Mouse (Mus musculus) CD4-positive, CD25-positive, alpha-beta regulatory T cell, adult 4 months (primary cell): ENCODE measurements around the gene Ddr1. TPM values are rescaled to one million over a fixed set of nuclear protein-coding genes. Genes with fewer than 3 reads are reported as not detected.
A peak's percentile ranks its signal among the peaks of the same experiment; 100 is the strongest.
"Not testable (repeated sequence)": the region's sequence is repeated elsewhere in the genome, so short reads cannot be mapped to it uniquely, and the experiment has no call there.

Experiments used
- ATAC-seq: one replicate; pipeline ENCODE4 v1.8.0; 2017
- polyA plus RNA-seq, 2 experiments: library from polyadenylated mRNA; unstranded; fragments of 100-300 nt; shearing (Covaris generic); gene quantifications; one replicate each; pipeline ENCODE4 v1.2.1; 2017

The Ddr1 gene
- under 1 TPM; 0.65 TPM for polyA plus RNA-seq

DNA sequence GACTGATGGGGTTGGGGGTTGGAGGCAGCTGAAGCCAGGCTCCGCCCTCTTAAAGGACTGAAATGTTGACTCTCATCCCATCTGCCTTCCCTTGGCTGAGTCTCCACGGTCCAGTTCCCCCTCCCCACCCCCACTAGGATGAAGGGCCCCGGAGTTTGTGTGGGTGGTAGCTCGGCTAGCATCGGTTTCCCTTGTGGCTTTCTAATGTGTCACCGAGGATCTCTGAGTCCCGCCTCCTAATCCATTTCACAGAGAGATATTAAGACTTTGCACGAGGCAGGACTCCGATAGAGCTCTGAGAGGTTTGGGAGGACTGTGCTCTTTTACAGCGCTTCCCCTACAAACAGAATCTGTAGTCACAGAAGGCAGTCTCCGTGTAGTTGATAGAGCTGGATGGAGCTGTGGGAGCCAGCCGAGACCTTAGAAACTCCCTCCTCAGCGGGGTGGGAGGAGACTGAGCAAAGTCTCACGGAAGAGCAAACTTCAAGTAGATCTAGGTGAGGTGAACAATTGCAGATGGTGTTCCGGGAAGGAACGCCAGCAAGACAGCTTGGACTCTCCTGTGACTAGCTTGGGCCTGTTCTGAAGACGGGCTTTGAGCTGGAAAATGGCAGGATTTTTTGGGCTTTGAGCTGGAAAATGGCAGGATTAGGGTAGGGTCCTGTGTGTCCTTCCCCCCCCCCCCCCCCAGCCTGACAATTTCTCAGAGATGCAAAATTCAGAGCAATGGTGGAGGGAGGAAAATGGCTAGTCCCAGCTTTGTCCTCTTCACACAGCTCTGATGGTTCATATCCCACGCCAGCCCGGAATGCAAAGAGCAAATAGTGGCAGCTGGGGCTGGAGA, at the start of gene Ddr1:
Ddr1 (minus strand) TSS at position 1 of the 844 bp plus-strand sequence.
- peak; percentile 63 for ATAC-seq

DNA sequence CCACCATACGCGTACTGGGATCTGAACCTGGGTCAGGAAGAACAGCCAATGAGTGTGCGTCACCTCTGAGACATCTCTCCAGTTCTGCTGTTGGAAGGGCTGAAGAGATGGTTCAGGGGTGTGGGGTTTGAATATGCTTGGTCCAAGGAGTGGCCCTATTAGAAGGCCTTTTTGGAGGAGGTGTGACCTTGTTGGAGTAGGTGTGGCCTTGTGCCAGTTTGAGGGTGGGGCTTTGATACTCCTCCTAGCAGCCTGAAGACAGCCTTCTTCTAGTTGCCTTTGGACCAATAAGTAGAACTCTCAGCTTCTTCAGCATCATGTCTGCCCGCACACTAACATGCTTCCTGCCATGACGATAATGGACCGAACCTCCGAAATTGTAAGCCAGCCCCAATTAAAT, 49.2 kb upstream of the Ddr1 start:
- ATAC-seq, result no peak

DNA sequence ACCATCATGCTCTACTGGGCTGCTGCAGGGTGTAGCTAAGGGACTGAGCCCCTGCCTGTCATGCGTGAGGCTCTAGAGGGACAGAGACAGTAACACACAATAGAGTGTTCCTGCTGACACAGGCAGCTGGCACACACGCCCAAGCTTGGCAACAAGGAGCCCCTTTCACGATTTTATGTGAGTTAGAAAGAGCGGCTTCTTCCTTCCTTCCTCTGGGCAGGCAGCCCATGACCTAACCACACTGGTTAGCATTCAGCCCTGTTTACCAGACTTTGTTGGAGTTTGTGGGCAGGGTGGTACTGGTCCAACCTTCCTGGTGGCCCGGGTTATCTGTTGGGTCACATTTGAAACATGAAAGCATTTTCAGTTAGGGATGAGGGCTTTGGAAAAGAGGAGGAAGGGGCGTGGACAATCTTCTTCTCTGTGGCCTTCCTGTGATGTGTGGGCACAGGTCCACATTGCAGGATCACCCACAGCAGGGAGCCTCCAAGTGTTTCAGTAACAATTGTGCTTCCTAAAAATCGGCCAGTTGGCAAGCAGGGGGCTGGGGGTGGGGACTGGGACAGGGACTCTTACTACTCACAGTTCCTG, 47.9 kb upstream of the Ddr1 start:
- no peak for ATAC-seq

DNA sequence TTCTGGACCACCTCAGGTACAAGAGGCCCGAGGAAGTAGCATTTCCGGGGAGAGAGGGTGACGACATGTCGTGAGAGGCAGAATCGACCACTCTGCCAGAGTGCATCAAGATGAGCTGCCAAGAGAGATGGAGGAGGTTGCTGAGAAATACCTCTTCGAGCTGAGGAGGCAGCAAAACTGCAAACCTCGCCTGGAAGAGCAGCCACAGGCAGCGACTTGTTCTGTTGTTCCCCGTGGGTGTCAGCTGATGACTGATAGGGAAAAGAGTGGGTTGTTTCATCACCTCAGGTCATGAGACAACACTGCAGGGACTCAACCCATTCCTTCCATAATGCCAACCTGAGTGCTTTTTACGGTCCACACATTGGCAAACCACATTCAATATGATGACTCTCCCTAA, 45.3 kb upstream of the Ddr1 start:
- no peak for ATAC-seq

DNA sequence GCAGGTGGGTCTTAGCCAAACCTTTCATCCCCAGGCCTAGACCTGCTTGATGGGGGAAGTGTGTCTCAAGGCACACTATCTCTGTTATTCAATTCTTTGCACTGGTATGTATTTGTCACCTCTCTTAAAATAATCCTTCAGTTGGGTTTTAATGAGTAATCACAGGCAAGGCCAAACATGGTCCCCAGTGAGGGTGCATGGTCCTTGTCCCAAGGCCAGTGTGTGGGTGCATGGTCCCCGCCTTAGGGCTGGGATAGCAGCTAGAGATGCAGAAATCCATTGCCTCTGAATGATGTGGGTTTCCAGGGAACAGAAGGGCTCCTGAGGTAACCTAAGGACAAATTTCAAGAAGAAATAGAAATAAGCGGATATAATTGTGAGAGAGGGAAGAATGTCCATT, 39.9 kb upstream of the Ddr1 start:
- ATAC-seq, result no peak

GRCm38 (mm10) chr17:35742948-35743347, 38.5 kb upstream of the Ddr1 start:
- no peak for ATAC-seq

DNA sequence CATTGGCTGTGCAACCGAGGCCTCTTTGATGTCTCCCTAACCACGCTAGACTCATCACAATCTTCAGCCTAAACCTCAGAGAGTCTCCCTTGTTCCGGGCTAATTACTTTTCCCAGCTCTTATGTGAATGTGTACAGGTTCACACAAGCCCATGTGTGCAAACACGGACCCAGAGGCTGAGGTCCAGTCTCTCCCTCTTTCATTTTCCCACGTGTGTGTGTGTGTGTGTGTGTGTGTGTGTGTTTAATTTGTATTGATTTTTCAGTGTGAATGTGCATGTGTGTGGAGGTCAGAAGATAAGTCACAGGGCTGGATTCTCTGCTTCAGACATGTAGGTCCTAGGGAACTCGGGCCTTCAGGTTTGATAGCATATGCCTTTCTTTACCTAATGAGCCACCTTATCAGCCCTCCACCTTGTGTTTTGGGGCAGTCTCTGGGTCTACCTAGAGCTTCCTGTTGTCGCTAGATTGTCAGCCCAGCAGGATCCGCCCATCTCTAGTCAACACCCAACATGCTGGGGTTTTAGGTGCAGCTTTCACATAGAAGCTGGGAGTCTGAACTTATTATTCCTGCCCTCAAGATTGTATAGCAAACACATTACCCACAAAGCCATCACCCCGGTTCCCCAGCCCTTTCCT, 37.3 kb upstream of the Ddr1 start:
- ATAC-seq, result peak; percentile 76

DNA sequence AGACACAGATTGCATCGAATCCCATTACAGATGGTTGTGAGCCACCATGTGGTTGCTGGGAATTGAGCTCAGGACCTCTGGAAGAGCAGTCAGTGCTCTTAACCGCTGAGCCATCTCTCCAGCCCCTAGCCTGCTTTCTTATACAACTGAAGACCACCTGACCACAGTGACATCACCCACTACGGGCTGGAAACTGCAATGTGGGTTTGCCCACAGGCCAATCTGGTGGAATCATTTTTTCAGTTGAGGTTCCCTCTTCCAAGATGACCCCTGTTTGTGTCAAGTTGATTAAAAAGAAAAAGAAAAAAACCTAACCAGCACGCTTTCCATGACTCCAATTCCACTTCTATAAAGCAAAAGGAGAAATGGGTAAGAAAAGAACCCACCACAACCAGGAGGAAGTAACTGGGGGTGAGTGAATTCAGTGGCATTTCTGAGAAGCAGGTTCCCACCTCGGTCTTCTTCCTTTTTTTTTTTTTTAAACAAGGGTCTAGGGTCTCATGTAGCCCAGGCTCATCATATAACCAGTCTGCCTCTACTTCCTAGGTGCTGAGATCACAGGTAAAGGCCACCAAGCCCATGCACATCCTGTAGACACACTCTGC, 36.0 kb upstream of the Ddr1 start:
- no peak for ATAC-seq

GRCm38 (mm10) chr17:35739675-35740074, 35.3 kb upstream of the Ddr1 start:
- peak; percentile 61 for ATAC-seq

GRCm38 (mm10) chr17:35737743-35738142, 33.3 kb upstream of the Ddr1 start:
- ATAC-seq, result peak; percentile 48

- peak; percentile 56 for ATAC-seq
These were observed 32.0 kb upstream of the Ddr1 start for GRCm38 (mm10) chr17:35736280-35736960.

- peak; percentile 80 for ATAC-seq
These were observed 30.1 kb upstream of the Ddr1 start for GRCm38 (mm10) chr17:35734478-35734877.

- no peak for ATAC-seq
These were observed 29.0 kb upstream of the Ddr1 start for GRCm38 (mm10) chr17:35733398-35733797.

DNA sequence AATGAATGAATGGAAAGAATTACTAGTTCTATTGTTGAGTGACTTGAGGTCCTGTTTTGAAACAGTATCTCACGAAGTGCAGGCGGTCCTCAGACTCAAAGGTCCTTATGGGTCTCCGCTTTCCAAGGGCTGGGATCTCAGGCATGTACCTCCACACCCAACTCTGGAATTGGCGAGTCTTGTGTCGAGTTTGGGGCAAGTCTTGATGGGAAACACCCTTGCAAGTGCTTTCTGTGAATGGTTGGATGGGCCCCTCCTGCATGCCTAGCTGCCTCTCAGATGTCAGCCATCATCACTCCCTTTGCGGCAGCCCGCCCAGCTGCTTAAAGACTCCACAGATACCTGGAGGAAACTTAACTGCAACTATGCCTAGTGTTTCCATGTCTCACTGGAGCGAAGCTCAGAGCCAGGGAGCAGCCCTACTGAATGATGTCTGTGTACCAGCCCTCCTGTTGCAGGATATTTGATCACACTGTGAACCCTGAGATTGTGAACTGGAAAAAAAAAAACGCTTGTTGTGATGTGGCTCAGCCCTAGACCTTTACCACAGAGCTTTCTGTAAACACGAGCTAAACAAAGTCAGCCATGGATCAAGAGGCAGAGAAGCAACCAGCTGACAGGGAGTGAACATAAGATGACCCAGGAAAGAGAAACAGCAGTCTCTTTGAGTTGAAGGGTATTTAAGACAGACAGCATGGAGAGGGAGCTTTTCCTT, 27.2 kb upstream of the Ddr1 start:
- ATAC-seq, result no peak

DNA sequence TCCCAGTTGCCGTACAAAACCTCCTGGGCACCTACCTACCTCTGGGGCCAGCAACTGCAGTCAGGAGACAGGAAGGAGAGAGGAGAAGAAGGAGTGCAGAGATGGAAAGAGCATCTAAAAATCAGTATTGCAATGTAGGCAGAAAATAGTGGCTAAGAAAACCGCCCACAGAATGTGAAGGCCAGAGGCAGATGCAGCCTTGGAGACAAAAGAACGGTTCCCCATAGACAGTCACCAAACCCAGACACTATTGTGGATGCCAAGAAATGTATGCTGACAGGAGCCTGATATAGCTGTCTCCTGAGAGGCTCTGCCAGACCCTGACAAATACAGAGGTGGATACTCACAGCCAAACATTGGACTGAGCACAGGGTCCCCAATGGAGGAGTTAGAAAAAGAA, 25.7 kb upstream of the Ddr1 start:
- not testable (repeated sequence) for ATAC-seq

GRCm38 (mm10) chr17:35728821-35729220, 24.4 kb upstream of the Ddr1 start:
- no peak for ATAC-seq

- no peak for ATAC-seq
These were observed 23.2 kb upstream of the Ddr1 start for GRCm38 (mm10) chr17:35727471-35728205.

- peak; percentile 40 for ATAC-seq
These were observed 22.6 kb upstream of the Ddr1 start for GRCm38 (mm10) chr17:35727028-35727427.

GRCm38 (mm10) chr17:35725286-35726232, 21.1 kb upstream of the Ddr1 start:
- ATAC-seq, result peak; percentile 82

- no peak for ATAC-seq
These were observed 17.3 kb upstream of the Ddr1 start for GRCm38 (mm10) chr17:35721676-35722075.
